Mouse (Mus musculus) right cerebral cortex, postnatal 10 days (tissue): Measurements from ENCODE around the gene Klhl22.

Source experiments
- DNase-seq, 2 experiments: peaks; one replicate each; pipeline ENCODE4 v3.0.0; 2021; ENCODE audit warnings: low spot score in 2 of 2

Klhl22 gene

GRCm38 (mm10) chr16:17757756-17758155 lies 1.7 kb upstream of the Klhl22 start:
- no peak for DNase-seq

- no peak for DNase-seq
Measured at GRCm38 (mm10) chr16:17758902-17759301, 516 bp upstream of the Klhl22 start.

GRCm38 (mm10) chr16:17759813-17760321 lies 449 bp downstream of the Klhl22 start:
- DNase-seq, result peak; percentile 53 to 60

- DNase-seq, result peak; percentile 36 to 51
Measured at GRCm38 (mm10) chr16:17760657-17761056, 1.2 kb downstream of the Klhl22 start.

- DNase-seq, result no peak
Measured at GRCm38 (mm10) chr16:17761074-17761473, 1.7 kb downstream of the Klhl22 start.

GRCm38 (mm10) chr16:17764108-17764511 lies 4.7 kb downstream of the Klhl22 start:
- no peak for DNase-seq

- peak; percentile 41 to 60 for DNase-seq
Measured at GRCm38 (mm10) chr16:17768834-17769233, 9.4 kb downstream of the Klhl22 start.

- no peak for DNase-seq
Measured at GRCm38 (mm10) chr16:17771117-17771865, 11.9 kb downstream of the Klhl22 start.

- no peak for DNase-seq
Measured at GRCm38 (mm10) chr16:17776828-17777227, 17.4 kb downstream of the Klhl22 start.

GRCm38 (mm10) chr16:17778223-17778622 lies 18.8 kb downstream of the Klhl22 start:
- no peak for DNase-seq

GRCm38 (mm10) chr16:17779692-17780091 lies 20.3 kb downstream of the Klhl22 start:
- no peak for DNase-seq

GRCm38 (mm10) chr16:17785337-17785736 lies 25.9 kb downstream of the Klhl22 start:
- DNase-seq, result no peak

- no peak for DNase-seq
Measured at GRCm38 (mm10) chr16:17792728-17793127, 33.3 kb downstream of the Klhl22 start.

GRCm38 (mm10) chr16:17794047-17794446 lies 34.6 kb downstream of the Klhl22 start:
- peak; percentile 47 to 52 for DNase-seq

GRCm38 (mm10) chr16:17795643-17796042 lies 36.2 kb downstream of the Klhl22 start:
- no peak for DNase-seq

- no peak for DNase-seq
Measured at GRCm38 (mm10) chr16:17796519-17796918, 37.1 kb downstream of the Klhl22 start.

- DNase-seq, result no peak
Measured at GRCm38 (mm10) chr16:17796971-17797811, 37.8 kb downstream of the Klhl22 start, which contains the start of gene Scarf2. Scarf2 (plus strand) TSS chr16:17797282.

- no peak for DNase-seq
Measured at GRCm38 (mm10) chr16:17797812-17798311, 38.4 kb downstream of the Klhl22 start.

- no peak for DNase-seq
Measured at GRCm38 (mm10) chr16:17798321-17799180, 39.1 kb downstream of the Klhl22 start.

GRCm38 (mm10) chr16:17799584-17799983 lies 40.2 kb downstream of the Klhl22 start:
- no peak for DNase-seq

GRCm38 (mm10) chr16:17801777-17802455 lies 42.5 kb downstream of the Klhl22 start:
- DNase-seq, result no peak
